Mouse (Mus musculus): ENCODE data around the gene Stk40. TPM values are rescaled to one million over a fixed set of nuclear protein-coding genes. Genes with fewer than 3 reads are reported as not detected.
"Not testable (repeated sequence)": the region's sequence is repeated elsewhere in the genome, so short reads cannot be mapped to it uniquely, and the experiment has no call there.

Gene Stk40
- polyA plus RNA-seq, 1 experiment from 2014 or later: 27.1 TPM

- no peaks in the 10 kb centered on the region for H3K4me1 ChIP-seq (replicated peaks; ENCODE audit: insufficient read depth, low read length)
- H3K9me3 ChIP-seq (replicated peaks; ENCODE audit: low read length): no peaks in the 10 kb centered on the region
- WGBS: 70% methylated on average over 8 of the region's 8 CpGs
- no peaks in the 10 kb centered on the region for H3K27me3 ChIP-seq (ENCODE audit: insufficient read depth, low read length)
- ATAC-seq (replicated peaks; ENCODE audit: low FRiP score, low read depth) (no peak), DNase-seq (ENCODE audit: low spot score) (no peak)
- no peaks in the 10 kb centered on the region for H3K36me3 ChIP-seq (ENCODE audit: insufficient read depth, low read length)
- no peak for TF ChIP-seq CTCF (IDR thresholded peaks at IDR 0.05; ENCODE audit: low read depth)
- H3K4me2 ChIP-seq (ENCODE audit: low read length): no peak overlapping the region
- no peak overlapping the region for H3K4me3 ChIP-seq (replicated peaks; ENCODE audit: low read depth, low read length)
- H3K9ac ChIP-seq (ENCODE audit: low read depth, low read length): no peak overlapping the region
- no peak overlapping the region for H3K27ac ChIP-seq
Observed at GRCm38 (mm10) chr4:126084382-126084781, 19.4 kb upstream of the Stk40 start.

- DNase-seq (ENCODE audit: low spot score) (peak; percentile 93), ATAC-seq (replicated peaks; ENCODE audit: low FRiP score, low read depth) (peak; percentile 73)
- Histone ChIP-seq H3K36me3 (ENCODE audit: insufficient read depth, low read length) (no peaks in the 10 kb centered on the region), H3K27me3 (ENCODE audit: insufficient read depth, low read length) (no peaks in the 10 kb centered on the region), H3K4me1 (replicated peaks; ENCODE audit: insufficient read depth, low read length) (no peaks in the 10 kb centered on the region), H3K4me2 (ENCODE audit: low read length) (no peak overlapping the region), H3K9me3 (replicated peaks; ENCODE audit: low read length) (no peaks in the 10 kb centered on the region), H3K4me3 (replicated peaks; ENCODE audit: low read depth, low read length) (no peak overlapping the region), H3K27ac (0 out of 2 replicates have a peak overlapping the region, but pooled peaks have one; percentile 51), H3K9ac (ENCODE audit: low read depth, low read length) (no peak overlapping the region)
- 23% methylated on average over 7 of the region's 7 CpGs for WGBS
- peak; percentile 95 for TF ChIP-seq CTCF (IDR thresholded peaks at IDR 0.05; ENCODE audit: low read depth)
Observed at GRCm38 (mm10) chr4:126085996-126086576, 17.7 kb upstream of the Stk40 start.

- H3K9me3 ChIP-seq (replicated peaks; ENCODE audit: low read length): no peaks in the 10 kb centered on the region
- H3K9ac ChIP-seq (ENCODE audit: low read depth, low read length): no peak overlapping the region
- ATAC-seq (replicated peaks; ENCODE audit: low FRiP score, low read depth) (no peak), DNase-seq (ENCODE audit: low spot score) (no peak)
- H3K4me3 ChIP-seq (replicated peaks; ENCODE audit: low read depth, low read length): no peak overlapping the region
- WGBS: 52% methylated on average over 7 of the region's 7 CpGs
- no peak overlapping the region for H3K4me2 ChIP-seq (ENCODE audit: low read length)
- H3K4me1 ChIP-seq (replicated peaks; ENCODE audit: insufficient read depth, low read length): no peaks in the 10 kb centered on the region
- H3K27ac ChIP-seq: no peak overlapping the region
- no peaks in the 10 kb centered on the region for H3K27me3 ChIP-seq (ENCODE audit: insufficient read depth, low read length)
- TF ChIP-seq CTCF (IDR thresholded peaks at IDR 0.05; ENCODE audit: low read depth): no peak
- H3K36me3 ChIP-seq (ENCODE audit: insufficient read depth, low read length): no peaks in the 10 kb centered on the region
Observed at GRCm38 (mm10) chr4:126090101-126090847, 13.5 kb upstream of the Stk40 start.

- Histone ChIP-seq H3K4me1 (replicated peaks; ENCODE audit: insufficient read depth, low read length) (no peaks in the 10 kb centered on the region), H3K27ac (no peak overlapping the region), H3K36me3 (ENCODE audit: insufficient read depth, low read length) (no peaks in the 10 kb centered on the region), H3K9ac (ENCODE audit: low read depth, low read length) (no peak overlapping the region), H3K27me3 (ENCODE audit: insufficient read depth, low read length) (no peaks in the 10 kb centered on the region), H3K4me2 (ENCODE audit: low read length) (no peak overlapping the region), H3K4me3 (replicated peaks; ENCODE audit: low read depth, low read length) (no peak overlapping the region), H3K9me3 (replicated peaks; ENCODE audit: low read length) (no peaks in the 10 kb centered on the region)
- DNase-seq (ENCODE audit: low spot score) (no peak), ATAC-seq (replicated peaks; ENCODE audit: low FRiP score, low read depth) (no peak)
- WGBS: 85% methylated on average over 4 of the region's 4 CpGs
- TF ChIP-seq CTCF (IDR thresholded peaks at IDR 0.05; ENCODE audit: low read depth): no peak
Observed at GRCm38 (mm10) chr4:126090848-126091124, 13.0 kb upstream of the Stk40 start.

- Histone ChIP-seq H3K27me3 (ENCODE audit: insufficient read depth, low read length) (no peaks in the 10 kb centered on the region), H3K9ac (ENCODE audit: low read depth, low read length) (no peak overlapping the region), H3K36me3 (ENCODE audit: insufficient read depth, low read length) (no peaks in the 10 kb centered on the region), H3K27ac (no peak overlapping the region), H3K4me3 (replicated peaks; ENCODE audit: low read depth, low read length) (no peak overlapping the region), H3K4me2 (ENCODE audit: low read length) (no peak overlapping the region), H3K9me3 (replicated peaks; ENCODE audit: low read length) (no peaks in the 10 kb centered on the region), H3K4me1 (replicated peaks; ENCODE audit: insufficient read depth, low read length) (0 out of 2 replicates have a peak, but pooled peaks cover 2% of the 10 kb centered on the region)
- DNase-seq (ENCODE audit: low spot score): no peak
- 75% methylated on average over 8 of the region's 8 CpGs for WGBS
- ATAC-seq (replicated peaks; ENCODE audit: low FRiP score, low read depth): no peak
- TF ChIP-seq CTCF (IDR thresholded peaks at IDR 0.05; ENCODE audit: low read depth): no peak
Observed at GRCm38 (mm10) chr4:126091873-126092272, 11.9 kb upstream of the Stk40 start.

GRCm38 (mm10) chr4:126095622-126096430 lies 7.9 kb upstream of the Stk40 start:
- peak; percentile 35; the same call in 1 of the 2 replicates for TF ChIP-seq CTCF (IDR thresholded peaks at IDR 0.05; ENCODE audit: low read depth)
- H3K4me3 ChIP-seq (replicated peaks; ENCODE audit: low read depth, low read length); H3K27ac ChIP-seq; DNase-seq (ENCODE audit: low spot score); H3K27me3 ChIP-seq (ENCODE audit: insufficient read depth, low read length); ATAC-seq (replicated peaks; ENCODE audit: low FRiP score, low read depth); H3K9me3 ChIP-seq (replicated peaks; ENCODE audit: low read length); H3K9ac ChIP-seq (ENCODE audit: low read depth, low read length); H3K36me3 ChIP-seq (ENCODE audit: insufficient read depth, low read length); H3K4me1 ChIP-seq (replicated peaks; ENCODE audit: insufficient read depth, low read length): not testable (repeated sequence)
- 56% methylated on average over 14 of the region's 14 CpGs for WGBS
- H3K4me2 ChIP-seq (ENCODE audit: low read length): peak overlapping the region; percentile 72
